Mouse (Mus musculus): ENCODE data around the gene Gm20812. TPM values are rescaled to one million over a fixed set of nuclear protein-coding genes. Genes with fewer than 3 reads are reported as not detected.
"Not testable (repeated sequence)": the region's sequence is repeated elsewhere in the genome, so short reads cannot be mapped to it uniquely, and the experiment has no call there.

Gm20812 gene
- not detected in 2 replicates for polyA plus RNA-seq (2016; fragmentation: Nextera tagmentation; extraction: Ambion mirVana)

- H3K27me3 ChIP-seq; H3K4me3 ChIP-seq; H3K4me2 ChIP-seq (replicated peaks); H3K4me1 ChIP-seq; ATAC-seq (ENCODE audit: low FRiP score, low read depth); H3K36me3 ChIP-seq; H3K27ac ChIP-seq (replicated peaks); H3K9me3 ChIP-seq; H3K9ac ChIP-seq (replicated peaks): not testable (repeated sequence)
- no CpG with 5 or more reads among the region's 3 CpGs for WGBS
Measured at GRCm38 (mm10) chrY:12381681-12382080, at the start of gene Gm20812. TSS of gene Gm20812 (plus strand) at chrY:12381981.

Other genes with a start within 250 kb of the Gm20812 start
- not detected in 2 replicates for gene Gm29554, start 108.0 kb upstream of the Gm20812 start, polyA plus RNA-seq (2016; fragmentation: Nextera tagmentation; extraction: Ambion mirVana)